Mouse (Mus musculus): ENCODE results near the gene Vwa3b.
"Not testable (repeated sequence)": the region's sequence is repeated elsewhere in the genome, so short reads cannot be mapped to it uniquely, and the experiment has no call there.

Gene Vwa3b

GRCm38 (mm10) chr1:37025962-37026686, at the start of gene Vwa3b:
TSS of gene Vwa3b (plus strand) at chr1:37026596.
- DNase-seq = no peak

- no peak for DNase-seq
Measured at GRCm38 (mm10) chr1:36976770-36977169, 49.6 kb upstream of the Vwa3b start.

- no peak for DNase-seq
Measured at GRCm38 (mm10) chr1:36982191-36982961, 44.0 kb upstream of the Vwa3b start.

- no peak for DNase-seq
Measured at GRCm38 (mm10) chr1:36983754-36984153, 42.6 kb upstream of the Vwa3b start.

GRCm38 (mm10) chr1:36984406-36984805, 42.0 kb upstream of the Vwa3b start:
- DNase-seq = no peak

- no peak for DNase-seq
Measured at GRCm38 (mm10) chr1:36985896-36986295, 40.5 kb upstream of the Vwa3b start.

- no peak for DNase-seq
Measured at GRCm38 (mm10) chr1:36986396-36987160, 39.8 kb upstream of the Vwa3b start.

GRCm38 (mm10) chr1:36987172-36988148, 38.9 kb upstream of the Vwa3b start:
- DNase-seq = no peak

GRCm38 (mm10) chr1:36988161-36988560, 38.2 kb upstream of the Vwa3b start:
- no peak for DNase-seq

GRCm38 (mm10) chr1:36988561-36988960, 37.8 kb upstream of the Vwa3b start:
- no peak for DNase-seq

GRCm38 (mm10) chr1:36994296-36994695, 32.1 kb upstream of the Vwa3b start:
- no peak for DNase-seq

GRCm38 (mm10) chr1:36995760-36996159, 30.6 kb upstream of the Vwa3b start:
- DNase-seq = no peak

GRCm38 (mm10) chr1:36996561-36997213, 29.7 kb upstream of the Vwa3b start:
- no peak for DNase-seq

GRCm38 (mm10) chr1:37000307-37000706, 26.1 kb upstream of the Vwa3b start:
- no peak for DNase-seq

- no peak for DNase-seq
Measured at GRCm38 (mm10) chr1:37001636-37002315, 24.6 kb upstream of the Vwa3b start.

GRCm38 (mm10) chr1:37002316-37003008, 23.9 kb upstream of the Vwa3b start:
- no peak for DNase-seq

- DNase-seq = no peak
Measured at GRCm38 (mm10) chr1:37004533-37004932, 21.9 kb upstream of the Vwa3b start.

- no peak for DNase-seq
Measured at GRCm38 (mm10) chr1:37005036-37005435, 21.4 kb upstream of the Vwa3b start.

- not testable (repeated sequence) for DNase-seq
Measured at GRCm38 (mm10) chr1:37006529-37006928, 19.9 kb upstream of the Vwa3b start.

GRCm38 (mm10) chr1:37009880-37010279, 16.5 kb upstream of the Vwa3b start:
- peak; percentile 6 for DNase-seq
